Mouse (Mus musculus) liver, embryonic 12.5 days (tissue): ENCODE measurements around the gene Bbx. TPM values are rescaled to one million over a fixed set of nuclear protein-coding genes. Genes with fewer than 3 reads are reported as not detected.

ENCODE experiments used
- ATAC-seq: fragments of 200-750 bp; cut with Nextera tagmentation; 2 replicates; pipeline ENCODE4 v1.8.0; 2017; ENCODE audit warnings: moderate number of reproducible peaks, mild to moderate bottlenecking, moderate library complexity
- H3K27ac ChIP-seq: fragments of 300-500 bp; sonication (generic); 2 replicates; pipeline ENCODE4 v1.5.1; 2016; ENCODE audit warnings: mild to moderate bottlenecking
- H3K27me3 ChIP-seq: fragments of 300-500 bp; sonication (generic); replicated peaks from 2 replicates; pipeline ENCODE4 v1.6.1; 2016; ENCODE audit warnings: mild to moderate bottlenecking, moderate library complexity
- H3K36me3 ChIP-seq: fragments of 300-500 bp; sonication (generic); 2 replicates; pipeline ENCODE4 v1.6.1; 2016; ENCODE audit warnings: mild to moderate bottlenecking, moderate library complexity
- H3K4me1 ChIP-seq: fragments of 300-500 bp; sonication (generic); 2 replicates; pipeline ENCODE4 v1.6.1; 2016
- H3K4me2 ChIP-seq: fragments of 300-500 bp; sonication (generic); 2 replicates; pipeline ENCODE4 v1.6.1; 2016; ENCODE audit warnings: mild to moderate bottlenecking, moderate library complexity
- H3K4me3 ChIP-seq: fragments of 300-500 bp; sonication (generic); 2 replicates; pipeline ENCODE4 v1.5.1; 2016; ENCODE audit warnings: mild to moderate bottlenecking, moderate library complexity
- H3K9ac ChIP-seq: fragments of 300-500 bp; sonication (generic); 2 replicates; pipeline ENCODE4 v1.6.1; 2016; ENCODE audit warnings: mild to moderate bottlenecking, moderate library complexity
- H3K9me3 ChIP-seq: fragments of 300-500 bp; sonication (generic); replicated peaks from 2 replicates; pipeline ENCODE4 v1.6.1; 2016; ENCODE audit warnings: mild to moderate bottlenecking, moderate library complexity
- WGBS: fragments of 180-500 bp; shearing (Covaris S2); methylation state at CpG from one replicate; pipeline ENCODE4 v1.1.7; 2016; ENCODE audit not compliant: insufficient replicate concordance; 5-methylcytosine and 5-hydroxymethylcytosine counted together
- polyA plus RNA-seq: library from polyadenylated mRNA; unstranded; fragments of >200 nt; fragmentation: Nextera tagmentation; extraction: Ambion mirVana; gene quantifications from 2 replicates; pipeline ENCODE4 v1.2.1, GENCODE M21; 2016

The Bbx gene
- polyA plus RNA-seq, 1 experiment from 2014 or later, result 12.1 TPM

- no peak for ATAC-seq
- no peaks in the 10 kb centered on the region for H3K9me3 ChIP-seq
- H3K9ac ChIP-seq, result no peak overlapping the region
- H3K27ac ChIP-seq, result no peak overlapping the region
- no peaks in the 10 kb centered on the region for H3K4me1 ChIP-seq
- H3K36me3 ChIP-seq, result no peaks in the 10 kb centered on the region
- no peaks in the 10 kb centered on the region for H3K27me3 ChIP-seq
- H3K4me3 ChIP-seq, result no peak overlapping the region
- 55% methylated on average over 6 of the region's 6 CpGs for WGBS
- no peak overlapping the region for H3K4me2 ChIP-seq
Observed at GRCm38 (mm10) chr16:50251417-50251975, 180.7 kb downstream of the Bbx start.

GRCm38 (mm10) chr16:50250469-50250868 lies 181.7 kb downstream of the Bbx start:
- no peaks in the 10 kb centered on the region for H3K36me3 ChIP-seq
- H3K9me3 ChIP-seq, result no peaks in the 10 kb centered on the region
- H3K4me3 ChIP-seq, result no peak overlapping the region
- no peaks in the 10 kb centered on the region for H3K27me3 ChIP-seq
- 70% methylated on average over 5 of the region's 5 CpGs for WGBS
- no peak overlapping the region for H3K27ac ChIP-seq
- H3K4me1 ChIP-seq, result no peaks in the 10 kb centered on the region
- H3K4me2 ChIP-seq, result no peak overlapping the region
- no peak for ATAC-seq
- H3K9ac ChIP-seq, result no peak overlapping the region

GRCm38 (mm10) chr16:50249036-50249435 lies 183.2 kb downstream of the Bbx start:
- WGBS, result 77% methylated on average over 3 of the region's 3 CpGs
- Histone ChIP-seq H3K27ac (no peak overlapping the region), H3K4me3 (no peak overlapping the region), H3K9me3 (no peaks in the 10 kb centered on the region), H3K27me3 (no peaks in the 10 kb centered on the region), H3K36me3 (no peaks in the 10 kb centered on the region), H3K4me2 (no peak overlapping the region), H3K9ac (no peak overlapping the region), H3K4me1 (no peaks in the 10 kb centered on the region)
- no peak for ATAC-seq

- H3K4me3 ChIP-seq, result no peak overlapping the region
- no peak overlapping the region for H3K27ac ChIP-seq
- 64% methylated on average over 4 of the region's 4 CpGs for WGBS
- H3K9ac ChIP-seq, result no peak overlapping the region
- no peaks in the 10 kb centered on the region for H3K36me3 ChIP-seq
- no peaks in the 10 kb centered on the region for H3K27me3 ChIP-seq
- ATAC-seq, result no peak
- no peak overlapping the region for H3K4me2 ChIP-seq
- no peaks in the 10 kb centered on the region for H3K4me1 ChIP-seq
- H3K9me3 ChIP-seq, result no peaks in the 10 kb centered on the region
Observed at GRCm38 (mm10) chr16:50242444-50242843, 189.7 kb downstream of the Bbx start.

GRCm38 (mm10) chr16:50241604-50242003 lies 190.6 kb downstream of the Bbx start:
- no peaks in the 10 kb centered on the region for H3K27me3 ChIP-seq
- H3K4me3 ChIP-seq, result no peak overlapping the region
- 83% methylated on average over 3 of the region's 3 CpGs for WGBS
- H3K4me1 ChIP-seq, result no peaks in the 10 kb centered on the region
- H3K9ac ChIP-seq, result no peak overlapping the region
- no peak overlapping the region for H3K4me2 ChIP-seq
- ATAC-seq, result no peak
- H3K9me3 ChIP-seq, result no peaks in the 10 kb centered on the region
- H3K36me3 ChIP-seq, result no peaks in the 10 kb centered on the region
- no peak overlapping the region for H3K27ac ChIP-seq

- H3K9me3 ChIP-seq, result no peaks in the 10 kb centered on the region
- no peaks in the 10 kb centered on the region for H3K27me3 ChIP-seq
Observed at GRCm38 (mm10) chr16:50235231-50235630, 197.0 kb downstream of the Bbx start.

GRCm38 (mm10) chr16:50230624-50231023 lies 201.6 kb downstream of the Bbx start:
- no peak overlapping the region for H3K9ac ChIP-seq
- H3K36me3 ChIP-seq, result no peaks in the 10 kb centered on the region
- whole genome bisulfite sequencing, result 83% methylated on average over 2 of the region's 2 CpGs
- H3K4me1 ChIP-seq, result no peaks in the 10 kb centered on the region
- no peak overlapping the region for H3K27ac ChIP-seq
- no peak overlapping the region for H3K4me2 ChIP-seq
- no peaks in the 10 kb centered on the region for H3K9me3 ChIP-seq
- no peak for ATAC-seq
- H3K27me3 ChIP-seq, result no peaks in the 10 kb centered on the region
- no peak overlapping the region for H3K4me3 ChIP-seq

More at GRCm38 (mm10) chr16:50235231-50235630, 197.0 kb downstream of the Bbx start:
- ATAC-seq, result no peak
- no peak overlapping the region for H3K4me2 ChIP-seq
- H3K36me3 ChIP-seq, result no peaks in the 10 kb centered on the region
- no peaks in the 10 kb centered on the region for H3K4me1 ChIP-seq
- no peak overlapping the region for H3K9ac ChIP-seq
- H3K4me3 ChIP-seq, result no peak overlapping the region
- no peak overlapping the region for H3K27ac ChIP-seq
- 68% methylated on average over 3 of the region's 3 CpGs for WGBS

GRCm38 (mm10) chr16:50228833-50229232 lies 203.4 kb downstream of the Bbx start:
- H3K9me3 ChIP-seq, result no peaks in the 10 kb centered on the region
- H3K4me1 ChIP-seq, result no peaks in the 10 kb centered on the region
- no peak overlapping the region for H3K4me3 ChIP-seq
- 78% methylated on average over 1 of the region's 1 CpGs for WGBS
- H3K4me2 ChIP-seq, result no peak overlapping the region
- peaks cover 5% of the 10 kb centered on the region for H3K36me3 ChIP-seq
- no peak overlapping the region for H3K27ac ChIP-seq
- ATAC-seq, result no peak
- H3K9ac ChIP-seq, result no peak overlapping the region
- no peaks in the 10 kb centered on the region for H3K27me3 ChIP-seq

- Histone ChIP-seq H3K4me3 (no peak overlapping the region), H3K27me3 (no peaks in the 10 kb centered on the region), H3K4me2 (no peak overlapping the region), H3K9me3 (no peaks in the 10 kb centered on the region), H3K9ac (no peak overlapping the region), H3K27ac (no peak overlapping the region), H3K36me3 (peaks cover 5% of the 10 kb centered on the region), H3K4me1 (no peaks in the 10 kb centered on the region)
- WGBS, result 57% methylated on average over 1 of the region's 1 CpGs
- no peak for ATAC-seq
Observed at GRCm38 (mm10) chr16:50226274-50226673, 205.9 kb downstream of the Bbx start.

GRCm38 (mm10) chr16:50224946-50225345 lies 207.2 kb downstream of the Bbx start:
- no peaks in the 10 kb centered on the region for H3K27me3 ChIP-seq
- WGBS, result 33% methylated on average over 3 of the region's 3 CpGs
- ATAC-seq, result no peak
- no peaks in the 10 kb centered on the region for H3K4me1 ChIP-seq
- H3K9ac ChIP-seq, result no peak overlapping the region
- no peaks in the 10 kb centered on the region for H3K9me3 ChIP-seq
- peaks cover 8% of the 10 kb centered on the region for H3K36me3 ChIP-seq
- H3K4me3 ChIP-seq, result no peak overlapping the region
- no peak overlapping the region for H3K4me2 ChIP-seq
- H3K27ac ChIP-seq, result no peak overlapping the region

- no peaks in the 10 kb centered on the region for H3K9me3 ChIP-seq
- H3K4me2 ChIP-seq, result no peak overlapping the region
- no peaks in the 10 kb centered on the region for H3K27me3 ChIP-seq
- ATAC-seq, result no peak
- H3K36me3 ChIP-seq, result peaks cover 15% of the 10 kb centered on the region
- H3K4me3 ChIP-seq, result no peak overlapping the region
- no peaks in the 10 kb centered on the region for H3K4me1 ChIP-seq
- 79% methylated on average over 8 of the region's 8 CpGs for WGBS
- H3K9ac ChIP-seq, result no peak overlapping the region
- no peak overlapping the region for H3K27ac ChIP-seq
Observed at GRCm38 (mm10) chr16:50220734-50221501, 211.3 kb downstream of the Bbx start.

GRCm38 (mm10) chr16:50217084-50217483 lies 215.1 kb downstream of the Bbx start:
- Histone ChIP-seq H3K4me3 (no peak overlapping the region), H3K27ac (no peak overlapping the region), H3K36me3 (peaks cover 10% of the 10 kb centered on the region), H3K4me1 (no peaks in the 10 kb centered on the region), H3K4me2 (no peak overlapping the region), H3K9me3 (no peaks in the 10 kb centered on the region), H3K9ac (no peak overlapping the region), H3K27me3 (no peaks in the 10 kb centered on the region)
- ATAC-seq, result no peak

GRCm38 (mm10) chr16:50211727-50212126 lies 220.5 kb downstream of the Bbx start:
- Histone ChIP-seq H3K9me3 (no peaks in the 10 kb centered on the region), H3K4me3 (no peak overlapping the region), H3K27me3 (no peaks in the 10 kb centered on the region), H3K4me1 (no peaks in the 10 kb centered on the region), H3K4me2 (no peak overlapping the region), H3K36me3 (no peaks in the 10 kb centered on the region), H3K27ac (no peak overlapping the region), H3K9ac (no peak overlapping the region)
- ATAC-seq, result no peak
- 80% methylated on average over 4 of the region's 4 CpGs for WGBS
